Mouse (Mus musculus) embryonic facial prominence, embryonic 14.5 days (tissue): ENCODE measurements around the gene Ptprj. TPM values are rescaled to one million over a fixed set of nuclear protein-coding genes. Genes with fewer than 3 reads are reported as not detected.
"Not testable (repeated sequence)": the region's sequence is repeated elsewhere in the genome, so short reads cannot be mapped to it uniquely, and the experiment has no call there.

Experiments used
- ATAC-seq: fragments of 200-750 bp; cut with Nextera tagmentation; 2 replicates; pipeline ENCODE4 v1.8.0; 2017; ENCODE audit warnings: low read depth, moderate number of reproducible peaks, moderate TSS enrichment
- DNase-seq: peaks from one replicate; pipeline ENCODE4 v3.0.0-alpha.2; 2015; ENCODE audit warnings: low spot score
- H3K27ac ChIP-seq: fragments of 300-500 bp; sonication (generic); replicated peaks from 2 replicates; pipeline ENCODE4 v1.5.1; 2014; ENCODE audit warnings: low read depth, mild to moderate bottlenecking, low read length, moderate library complexity
- H3K27me3 ChIP-seq: fragments of 300-500 bp; sonication (generic); replicated peaks from 2 replicates; pipeline ENCODE4 v1.6.1; 2014; ENCODE audit warnings: low read length; ENCODE audit not compliant: control insufficient read depth, insufficient read depth
- H3K36me3 ChIP-seq: fragments of 300-500 bp; sonication (generic); 2 replicates; pipeline ENCODE4 v1.6.1; 2014; ENCODE audit warnings: low read length, mixed read lengths; ENCODE audit not compliant: control insufficient read depth, insufficient read depth
- H3K4me1 ChIP-seq: fragments of 300-500 bp; sonication (generic); 2 replicates; pipeline ENCODE4 v1.6.1; 2014; ENCODE audit warnings: antibody characterized with exemption, low read length; ENCODE audit not compliant: control insufficient read depth, insufficient read depth
- H3K4me2 ChIP-seq: fragments of 300-500 bp; sonication (generic); 2 replicates; pipeline ENCODE4 v1.6.1; 2014; ENCODE audit warnings: low read depth, mild to moderate bottlenecking, low read length, moderate library complexity, mixed read lengths
- H3K4me3 ChIP-seq: fragments of 300-500 bp; sonication (generic); 2 replicates; pipeline ENCODE4 v1.5.1; 2014; ENCODE audit warnings: low read depth, mild to moderate bottlenecking, low read length
- H3K9ac ChIP-seq: fragments of 300-500 bp; sonication (generic); 2 replicates; pipeline ENCODE4 v1.6.1; 2014; ENCODE audit warnings: low read depth, mild to moderate bottlenecking, low read length, moderate library complexity, mixed read lengths
- H3K9me3 ChIP-seq: fragments of 300-500 bp; sonication (generic); 2 replicates; pipeline ENCODE4 v1.6.1; 2016; ENCODE audit warnings: low read length; ENCODE audit not compliant: control insufficient read depth
- WGBS: fragments of 180-500 bp; shearing (Covaris S2); extraction: QIAGEN DNeasy Blood & Tissue Kit; methylation state at CpG from one replicate; pipeline ENCODE4 v1.1.7; 2014; 5-methylcytosine and 5-hydroxymethylcytosine counted together
- polyA plus RNA-seq: library from polyadenylated mRNA; unstranded; fragments of >200 nt; fragmentation: Nextera tagmentation; extraction: Ambion mirVana; gene quantifications from 2 replicates; pipeline ENCODE4 v1.2.1, GENCODE M21; 2014

Ptprj gene
- polyA plus RNA-seq, 1 experiment from 2014 or later = 4.1 TPM

DNA sequence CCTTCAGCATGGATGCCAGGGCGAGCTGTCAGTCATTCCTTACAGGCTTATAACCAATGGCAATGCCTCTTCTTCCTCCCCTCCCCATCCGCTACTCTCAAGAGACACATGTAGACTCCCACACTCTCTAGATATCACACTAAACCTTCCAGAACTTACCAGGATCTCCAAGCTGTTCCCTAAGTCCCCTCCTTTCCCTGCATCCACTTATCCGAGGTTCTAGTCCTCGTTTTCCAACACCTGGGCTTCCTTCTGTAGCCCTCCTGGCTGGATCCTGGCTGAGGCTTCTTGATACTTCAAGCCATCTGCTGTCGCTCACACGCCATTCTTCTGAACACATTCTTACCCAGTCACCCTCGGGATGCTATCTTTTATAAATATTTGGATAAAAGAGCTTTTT is 114.0 kb downstream of the Ptprj start:
- ATAC-seq (no peak), DNase-seq (no peak)
- 83% methylated on average over 7 of the region's 7 CpGs for WGBS
- Histone ChIP-seq H3K27ac (no peak overlapping the region), H3K4me1 (no peaks in the 10 kb centered on the region), H3K4me3 (no peak overlapping the region), H3K27me3 (no peaks in the 10 kb centered on the region), H3K9ac (no peak overlapping the region), H3K36me3 (no peaks in the 10 kb centered on the region), H3K9me3 (no peaks in the 10 kb centered on the region), H3K4me2 (no peak overlapping the region)

DNA sequence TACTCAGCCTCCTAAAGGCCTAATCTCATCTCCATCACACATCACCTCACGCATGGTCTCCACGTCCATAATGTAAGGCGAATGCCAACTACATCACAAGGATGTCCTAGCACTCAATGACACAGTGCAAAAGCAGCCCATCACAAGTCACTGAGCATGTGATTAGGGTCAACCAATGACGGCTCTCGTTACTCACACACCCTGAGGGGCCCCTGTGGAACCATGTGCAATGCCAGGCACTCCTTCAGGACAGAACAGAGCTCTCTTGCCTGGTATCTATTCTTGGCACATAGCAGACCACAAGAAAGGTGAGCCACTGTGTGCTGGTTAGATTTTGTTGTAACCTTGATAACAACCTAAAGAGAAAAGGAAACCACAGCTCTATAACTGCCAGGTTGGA is 116.7 kb downstream of the Ptprj start:
- Histone ChIP-seq H3K27me3 (no peaks in the 10 kb centered on the region), H3K4me1 (no peaks in the 10 kb centered on the region), H3K4me2 (no peak overlapping the region), H3K9ac (no peak overlapping the region), H3K36me3 (0 out of 2 replicates have a peak, but pooled peaks cover 12% of the 10 kb centered on the region), H3K4me3 (no peak overlapping the region), H3K9me3 (no peaks in the 10 kb centered on the region), H3K27ac (no peak overlapping the region)
- no peak for DNase-seq
- 92% methylated on average over 5 of the region's 5 CpGs for WGBS
- no peak for ATAC-seq

DNA sequence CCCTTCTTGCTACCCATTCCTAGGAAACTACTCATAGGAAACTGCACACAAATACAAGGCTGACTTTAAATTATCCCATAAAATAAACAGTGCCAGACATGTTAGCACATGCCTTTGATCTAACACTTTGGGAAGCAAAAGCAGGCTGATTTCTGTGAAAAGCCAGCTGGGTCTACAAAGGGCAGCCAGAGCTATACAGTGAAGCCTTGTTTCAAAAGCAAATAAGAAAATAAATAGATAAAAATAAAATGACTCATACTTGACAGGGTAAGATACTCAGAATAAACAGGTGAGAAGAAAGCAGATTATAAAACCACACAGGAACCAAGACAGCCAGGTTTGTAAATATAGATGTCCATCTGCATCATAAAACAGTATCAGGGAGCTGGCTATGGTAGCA is 118.2 kb downstream of the Ptprj start:
- ATAC-seq = no peak
- H3K4me2 ChIP-seq = no peak overlapping the region
- no peak overlapping the region for H3K27ac ChIP-seq
- H3K9me3 ChIP-seq = no peaks in the 10 kb centered on the region
- H3K9ac ChIP-seq = no peak overlapping the region
- H3K4me1 ChIP-seq = no peaks in the 10 kb centered on the region
- H3K27me3 ChIP-seq = no peaks in the 10 kb centered on the region
- no peak for DNase-seq
- no peak overlapping the region for H3K4me3 ChIP-seq
- H3K36me3 ChIP-seq = 0 out of 2 replicates have a peak, but pooled peaks cover 12% of the 10 kb centered on the region

DNA sequence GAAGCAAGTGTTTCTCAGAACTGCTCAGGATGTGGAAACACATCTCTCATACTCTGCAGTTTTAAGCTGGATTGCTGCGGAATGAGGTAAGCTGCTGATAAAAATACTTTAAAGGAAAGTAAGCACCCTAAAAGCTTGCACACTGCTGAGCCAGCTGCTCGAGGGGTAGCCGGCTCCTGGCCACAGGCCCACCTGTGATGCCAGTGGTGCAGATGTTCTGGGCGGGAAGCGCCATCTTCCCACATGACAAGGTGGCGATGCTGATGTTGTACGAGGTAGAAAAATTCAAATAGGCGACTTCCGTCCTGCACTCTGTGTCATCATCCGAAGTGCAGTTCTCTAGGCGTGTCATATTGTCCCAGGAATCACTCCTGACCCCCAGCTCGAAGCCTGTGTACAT is 122.5 kb downstream of the Ptprj start:
- Histone ChIP-seq H3K4me1 (no peaks in the 10 kb centered on the region), H3K9ac (no peak overlapping the region), H3K4me3 (no peak overlapping the region), H3K27ac (no peak overlapping the region), H3K27me3 (no peaks in the 10 kb centered on the region), H3K36me3 (peaks cover 28% of the 10 kb centered on the region; the same call in 1 of the 2 replicates), H3K4me2 (no peak overlapping the region), H3K9me3 (no peaks in the 10 kb centered on the region)
- ATAC-seq (no peak), DNase-seq (no peak)
- WGBS = 84% methylated on average over 10 of the region's 12 CpGs

DNA sequence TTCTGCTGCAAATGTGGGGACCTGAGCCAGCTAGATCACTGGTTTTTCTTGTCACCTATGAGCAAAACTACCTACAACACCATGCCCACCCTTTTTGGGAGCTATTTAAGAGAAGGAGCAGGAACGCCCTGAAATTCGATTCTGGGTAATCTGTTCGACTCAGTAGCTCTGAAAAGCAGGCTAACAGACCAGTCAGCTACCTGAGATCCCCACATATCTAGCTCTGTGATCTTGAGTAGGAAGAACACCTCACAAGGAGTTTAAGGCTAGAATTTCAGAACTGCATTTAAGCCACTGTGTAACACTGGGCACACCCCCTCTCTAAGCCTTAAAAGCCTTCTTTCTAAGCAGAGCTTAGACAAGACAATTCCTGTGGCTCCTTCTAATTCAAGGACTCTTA is 128.1 kb downstream of the Ptprj start:
- DNase-seq (peak; percentile 29), ATAC-seq (peak; percentile 80; the same call in 1 of the 2 replicates)
- Histone ChIP-seq H3K9me3 (no peaks in the 10 kb centered on the region), H3K27me3 (no peaks in the 10 kb centered on the region), H3K4me1 (no peaks in the 10 kb centered on the region), H3K36me3 (peaks cover 21% of the 10 kb centered on the region; the same call in 1 of the 2 replicates), H3K9ac (no peak overlapping the region), H3K27ac (no peak overlapping the region), H3K4me2 (no peak overlapping the region), H3K4me3 (no peak overlapping the region)
- WGBS = 77% methylated on average over 3 of the region's 3 CpGs

DNA sequence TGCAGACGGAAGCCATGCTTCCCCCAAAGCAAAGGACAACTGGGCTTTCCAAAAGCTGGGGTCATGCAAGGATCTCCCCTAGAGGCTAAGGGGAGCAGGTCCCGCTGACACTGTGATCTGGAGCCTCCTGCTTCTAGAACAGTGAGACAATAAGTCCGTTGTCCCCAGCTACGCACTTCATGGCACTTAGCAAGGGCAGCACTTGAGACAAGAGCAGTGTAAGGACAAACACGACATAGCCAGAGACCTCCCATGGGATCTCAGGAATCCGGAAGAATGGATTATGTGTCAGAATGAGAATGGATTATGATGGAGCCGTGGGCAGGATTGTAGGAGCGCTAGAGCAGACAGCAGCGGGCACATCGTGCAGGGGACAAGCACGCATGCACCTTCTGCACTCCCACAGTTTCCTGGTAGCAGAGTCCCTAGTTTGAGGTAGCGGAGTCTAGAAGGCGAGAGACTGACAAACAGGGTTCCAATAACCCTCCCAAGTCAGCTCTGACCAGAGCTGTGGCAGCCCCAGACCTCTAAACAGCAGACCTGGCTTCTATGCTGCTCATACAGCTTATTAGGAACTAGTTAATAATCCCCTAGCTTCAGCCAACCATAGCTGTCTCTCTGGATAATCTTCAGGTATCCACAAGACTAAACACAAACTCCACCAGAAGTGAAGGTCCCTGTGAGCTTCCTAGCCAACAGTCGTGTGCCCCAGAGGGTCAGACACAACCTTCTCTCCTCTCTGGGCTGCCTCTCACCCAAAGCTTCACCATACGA is 131.3 kb downstream of the Ptprj start:
- no peak overlapping the region for H3K4me3 ChIP-seq
- H3K36me3 ChIP-seq = 0 out of 2 replicates have a peak, but pooled peaks cover 16% of the 10 kb centered on the region
- H3K9me3 ChIP-seq = no peaks in the 10 kb centered on the region
- H3K4me1 ChIP-seq = no peaks in the 10 kb centered on the region
- H3K27me3 ChIP-seq = no peaks in the 10 kb centered on the region
- WGBS = 76% methylated on average over 15 of the region's 15 CpGs
- H3K27ac ChIP-seq = no peak overlapping the region
- H3K4me2 ChIP-seq = no peak overlapping the region
- no peak overlapping the region for H3K9ac ChIP-seq
- ATAC-seq = no peak
- DNase-seq = no peak

DNA sequence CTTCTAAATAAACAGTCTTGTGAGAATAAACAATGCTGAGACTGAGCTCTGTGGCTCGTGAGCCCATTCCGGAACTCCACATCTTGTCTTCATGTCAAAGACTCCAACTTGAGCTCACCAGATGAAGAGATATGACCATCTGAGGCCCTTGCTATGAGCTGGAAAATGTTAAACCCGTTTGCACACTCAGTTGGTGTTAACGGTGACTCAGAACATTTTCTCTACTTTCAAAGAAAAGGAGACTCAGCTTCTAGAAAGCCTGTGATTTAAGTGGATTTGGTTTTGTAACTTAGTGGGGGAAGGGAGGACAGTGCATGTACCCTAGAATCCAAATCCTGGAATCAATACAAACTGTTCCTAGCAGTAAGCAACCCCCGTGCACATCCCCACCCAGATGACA is 136.6 kb downstream of the Ptprj start:
- ATAC-seq (no peak), DNase-seq (no peak)
- no peak overlapping the region for H3K9ac ChIP-seq
- no peaks in the 10 kb centered on the region for H3K27me3 ChIP-seq
- H3K9me3 ChIP-seq = no peaks in the 10 kb centered on the region
- H3K27ac ChIP-seq = no peak overlapping the region
- no peak overlapping the region for H3K4me3 ChIP-seq
- no peak overlapping the region for H3K4me2 ChIP-seq
- no peaks in the 10 kb centered on the region for H3K4me1 ChIP-seq
- WGBS = 80% methylated on average over 5 of the region's 5 CpGs
- no peaks in the 10 kb centered on the region for H3K36me3 ChIP-seq

DNA sequence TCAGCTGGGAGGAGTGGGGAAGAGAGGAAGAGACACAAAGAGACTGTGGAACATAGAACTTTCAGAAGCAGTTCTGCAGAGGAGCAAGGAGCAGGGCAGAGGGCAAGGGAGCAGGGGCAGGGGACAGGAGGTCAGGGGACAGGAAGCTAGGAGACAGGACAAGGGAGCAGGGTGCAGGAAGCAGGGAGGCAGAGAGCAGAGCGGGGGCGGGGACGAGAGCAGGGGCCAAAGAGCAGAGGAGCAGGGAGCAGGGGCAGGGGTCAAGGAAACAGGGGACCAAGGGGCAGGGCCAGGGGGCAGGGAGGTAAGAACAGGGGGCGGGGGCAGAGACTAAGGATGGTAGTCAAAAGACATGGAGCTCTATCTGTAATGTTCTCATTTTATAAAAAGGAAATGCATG is 138.6 kb downstream of the Ptprj start:
- not testable (repeated sequence) for H3K4me1 ChIP-seq, H3K27me3 ChIP-seq

DNA sequence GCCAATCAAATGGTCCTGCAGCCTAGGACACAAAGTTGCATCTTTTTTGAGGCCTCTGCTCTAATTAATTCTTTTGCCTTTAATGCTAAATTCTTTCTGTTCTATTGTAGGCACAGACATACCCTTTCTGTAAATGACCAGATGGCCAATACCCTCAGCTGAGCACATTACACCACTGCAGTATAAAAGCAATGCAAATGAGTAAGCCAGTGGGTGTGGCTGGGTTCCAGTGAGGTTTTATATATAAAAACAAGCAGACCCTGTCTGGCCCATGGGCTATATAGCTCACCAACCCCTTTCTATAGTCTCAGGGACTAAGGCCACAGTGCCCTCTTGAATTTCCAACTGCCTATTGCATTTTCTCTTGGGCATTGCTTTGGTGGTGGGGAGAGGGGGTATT is 140.3 kb downstream of the Ptprj start:
- H3K4me3 ChIP-seq, H3K27me3 ChIP-seq, H3K4me1 ChIP-seq, ATAC-seq, H3K9ac ChIP-seq, DNase-seq, H3K9me3 ChIP-seq, H3K36me3 ChIP-seq, H3K27ac ChIP-seq, H3K4me2 ChIP-seq: not testable (repeated sequence)

More for the DNA sequence above, 138.6 kb downstream of the Ptprj start:
- not testable (repeated sequence) for ATAC-seq, H3K4me3 ChIP-seq, H3K9me3 ChIP-seq, H3K4me2 ChIP-seq, H3K27ac ChIP-seq, H3K36me3 ChIP-seq, H3K9ac ChIP-seq, DNase-seq
- WGBS = 31% methylated on average over 4 of the region's 4 CpGs
